Mouse (Mus musculus) macrophage (primary cell): ENCODE data around the gene Polh. TPM values are rescaled to one million over a fixed set of nuclear protein-coding genes. Genes with fewer than 3 reads are reported as not detected.

Source experiments
- H3K27ac ChIP-seq: fragments of 350-480 bp; formaldehyde crosslinking; 2 replicates; pipeline ENCODE4 v1.9.0; 2021
- H3K36me3 ChIP-seq: fragments of 350-480 bp; formaldehyde crosslinking; 2 replicates; pipeline ENCODE4 v1.9.0; 2021; ENCODE audit errors: inconsistent target
- H3K4me3 ChIP-seq: fragments of 350-480 bp; formaldehyde crosslinking; 2 replicates; pipeline ENCODE4 v1.9.0; 2021; ENCODE audit errors: inconsistent target
- H3K79me2 ChIP-seq: fragments of 350-480 bp; formaldehyde crosslinking; 2 replicates; pipeline ENCODE4 v1.9.0; 2021; ENCODE audit errors: inconsistent target
- WGBS: methylation state at CpG from one replicate; pipeline ENCODE4 v1.1.7; 2026; ENCODE audit warnings: inconsistent platforms; ENCODE audit not compliant: missing documents; 5-methylcytosine and 5-hydroxymethylcytosine counted together
- polyA plus RNA-seq: library from polyadenylated mRNA; stranded (reverse); fragments of 250-400 nt; gene quantifications from 3 replicates; pipeline ENCODE4 v1.2.4, GENCODE M21; 2018; ENCODE audit warnings: inconsistent platforms

Gene Polh
- polyA plus RNA-seq, 1 experiment from 2014 or later: 5.2 TPM

DNA sequence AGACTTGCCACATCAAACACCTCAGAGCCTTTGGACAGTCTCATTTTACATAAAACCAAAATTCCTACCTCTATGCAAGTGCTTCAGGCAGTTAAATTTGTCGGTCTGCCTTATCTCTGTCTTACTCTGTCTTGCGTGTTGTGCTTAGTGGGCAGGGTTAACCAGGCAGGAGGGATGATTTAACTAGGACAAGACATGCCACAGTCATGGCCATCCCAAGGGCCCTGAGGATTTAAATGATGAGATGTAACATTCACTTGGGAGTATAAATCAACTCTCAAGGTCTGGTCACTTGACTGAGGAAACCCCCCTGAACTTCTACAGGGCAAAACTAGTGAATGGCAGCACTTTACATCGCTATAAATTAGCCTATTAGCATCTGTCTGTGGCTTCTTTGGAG is 19.2 kb upstream of the Polh start:
- H3K27ac ChIP-seq: no peak overlapping the region
- 94% methylated on average over 3 of the region's 3 CpGs for WGBS
- no peak overlapping the region for H3K4me3 ChIP-seq
- H3K79me2 ChIP-seq: no peaks in the 10 kb centered on the region
- H3K36me3 ChIP-seq: peaks cover 84% of the 10 kb centered on the region

DNA sequence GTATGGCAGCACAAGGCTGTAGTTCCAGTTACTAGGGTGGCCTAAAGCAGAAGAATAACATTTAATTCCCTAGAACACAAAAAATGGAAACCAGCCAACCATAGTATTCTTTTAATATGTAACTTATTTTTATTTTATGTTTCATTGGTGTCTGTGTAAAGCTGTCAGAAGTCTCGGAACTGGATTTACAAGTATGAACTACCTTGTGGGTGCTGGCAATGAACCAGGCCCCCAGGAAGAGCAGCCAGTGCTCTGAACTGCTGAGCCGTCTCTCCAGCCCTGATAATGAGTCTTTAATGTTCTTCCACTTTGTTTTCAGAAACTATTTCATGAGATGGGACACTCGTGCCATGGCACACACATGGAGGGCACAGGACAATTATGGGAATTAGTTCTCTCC is 8.1 kb upstream of the Polh start:
- Histone ChIP-seq H3K27ac (no peak overlapping the region), H3K4me3 (no peak overlapping the region), H3K36me3 (peaks cover 74% of the 10 kb centered on the region), H3K79me2 (no peaks in the 10 kb centered on the region)
- WGBS: 94% methylated on average over 3 of the region's 3 CpGs

GRCm38 (mm10) chr17:46206676-46207075 is 4.2 kb upstream of the Polh start:
- H3K79me2 ChIP-seq: peaks cover 34% of the 10 kb centered on the region
- no peak overlapping the region for H3K4me3 ChIP-seq
- no peak overlapping the region for H3K27ac ChIP-seq
- H3K36me3 ChIP-seq: peaks cover 47% of the 10 kb centered on the region

GRCm38 (mm10) chr17:46203078-46203477 is 633 bp upstream of the Polh start:
- peaks cover 19% of the 10 kb centered on the region; the same call in 1 of the 2 replicates for H3K36me3 ChIP-seq

GRCm38 (mm10) chr17:46201151-46201550 is 1.3 kb downstream of the Polh start:
- no peaks in the 10 kb centered on the region for H3K36me3 ChIP-seq
- H3K79me2 ChIP-seq: peaks cover 69% of the 10 kb centered on the region
- peak overlapping the region; percentile 100 for H3K4me3 ChIP-seq
- 81% methylated on average over 6 of the region's 6 CpGs for WGBS
- H3K27ac ChIP-seq: no peak overlapping the region

More at GRCm38 (mm10) chr17:46203078-46203477, 633 bp upstream of the Polh start:
- Histone ChIP-seq H3K27ac (peak overlapping the region; percentile 63), H3K79me2 (peaks cover 69% of the 10 kb centered on the region), H3K4me3 (peak overlapping the region; percentile 100)
- 2% methylated on average over 20 of the region's 20 CpGs for WGBS

GRCm38 (mm10) chr17:46188829-46189228 is 13.6 kb downstream of the Polh start:
- H3K36me3 ChIP-seq: peaks cover 13% of the 10 kb centered on the region; the same call in 1 of the 2 replicates
- H3K4me3 ChIP-seq: no peak overlapping the region
- no peak overlapping the region for H3K27ac ChIP-seq
- WGBS: 100% methylated on average over 2 of the region's 2 CpGs
- no peaks in the 10 kb centered on the region; the same call in 1 of the 2 replicates for H3K79me2 ChIP-seq

DNA sequence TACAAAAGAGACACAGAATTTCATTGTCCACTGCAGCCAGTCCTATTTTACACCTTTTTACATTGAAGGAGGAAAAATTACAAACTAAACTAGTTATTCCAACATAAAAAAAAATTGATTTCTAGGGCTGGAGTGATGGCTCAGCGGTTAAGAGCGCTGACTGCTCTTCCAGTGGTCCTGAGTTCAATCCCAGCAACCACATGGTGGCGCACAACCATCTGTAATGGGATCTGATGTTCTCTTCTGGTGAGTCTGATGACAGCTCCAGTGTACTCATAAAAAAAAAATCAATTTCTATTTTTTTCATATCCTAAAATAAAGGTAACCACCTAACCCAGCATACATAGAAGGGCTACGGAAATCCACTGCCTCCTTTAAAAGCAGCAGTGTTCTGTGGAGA is 20.2 kb downstream of the Polh start:
- 90% methylated on average over 4 of the region's 4 CpGs for WGBS
- H3K4me3 ChIP-seq: no peak overlapping the region
- no peaks in the 10 kb centered on the region for H3K79me2 ChIP-seq
- no peak overlapping the region for H3K27ac ChIP-seq
- peaks cover 9% of the 10 kb centered on the region; the same call in 1 of the 2 replicates for H3K36me3 ChIP-seq

- Histone ChIP-seq H3K27ac (no peak overlapping the region), H3K79me2 (no peaks in the 10 kb centered on the region), H3K4me3 (no peak overlapping the region), H3K36me3 (peaks cover 45% of the 10 kb centered on the region)
- 92% methylated on average over 3 of the region's 3 CpGs for WGBS
Observed at GRCm38 (mm10) chr17:46170538-46170937, 31.9 kb downstream of the Polh start.

- Histone ChIP-seq H3K36me3 (peaks cover 58% of the 10 kb centered on the region), H3K27ac (no peak overlapping the region), H3K4me3 (no peak overlapping the region), H3K79me2 (peaks cover 11% of the 10 kb centered on the region)
- WGBS: 88% methylated on average over 5 of the region's 5 CpGs
Observed at GRCm38 (mm10) chr17:46168768-46169167, 33.7 kb downstream of the Polh start.

- no peak overlapping the region for H3K27ac ChIP-seq
- 56% methylated on average over 5 of the region's 5 CpGs for WGBS
- H3K4me3 ChIP-seq: no peak overlapping the region
- H3K36me3 ChIP-seq: peaks cover 58% of the 10 kb centered on the region
- peaks cover 15% of the 10 kb centered on the region for H3K79me2 ChIP-seq
Observed at GRCm38 (mm10) chr17:46168318-46168717, 34.1 kb downstream of the Polh start.

- Histone ChIP-seq H3K4me3 (no peak overlapping the region), H3K36me3 (peaks cover 58% of the 10 kb centered on the region), H3K27ac (no peak overlapping the region), H3K79me2 (peaks cover 26% of the 10 kb centered on the region)
- 90% methylated on average over 11 of the region's 11 CpGs for WGBS
Observed at GRCm38 (mm10) chr17:46167014-46167413, 35.4 kb downstream of the Polh start.

DNA sequence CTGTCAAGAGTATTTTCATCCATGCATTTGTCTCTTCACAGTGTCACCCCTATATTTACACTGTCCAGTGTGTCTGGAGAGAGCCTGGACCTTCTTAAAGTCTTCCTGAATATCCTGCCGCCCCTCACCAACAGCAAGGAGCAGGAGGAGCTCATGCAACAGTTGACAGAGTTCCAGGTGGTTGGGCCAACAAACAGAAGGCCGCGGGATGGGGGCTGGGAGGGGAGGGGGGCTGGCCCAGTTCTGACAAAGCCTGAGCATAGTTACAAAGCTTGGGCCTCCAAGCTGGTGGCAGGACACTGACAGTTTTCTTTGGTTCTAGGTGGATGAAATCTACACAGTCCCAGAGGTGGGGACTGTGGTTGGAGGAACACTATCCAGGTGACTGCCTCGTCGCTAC is 36.2 kb downstream of the Polh start:
- WGBS: 90% methylated on average over 5 of the region's 5 CpGs
- Histone ChIP-seq H3K27ac (no peak overlapping the region), H3K36me3 (peaks cover 58% of the 10 kb centered on the region), H3K79me2 (peaks cover 33% of the 10 kb centered on the region), H3K4me3 (no peak overlapping the region)

DNA sequence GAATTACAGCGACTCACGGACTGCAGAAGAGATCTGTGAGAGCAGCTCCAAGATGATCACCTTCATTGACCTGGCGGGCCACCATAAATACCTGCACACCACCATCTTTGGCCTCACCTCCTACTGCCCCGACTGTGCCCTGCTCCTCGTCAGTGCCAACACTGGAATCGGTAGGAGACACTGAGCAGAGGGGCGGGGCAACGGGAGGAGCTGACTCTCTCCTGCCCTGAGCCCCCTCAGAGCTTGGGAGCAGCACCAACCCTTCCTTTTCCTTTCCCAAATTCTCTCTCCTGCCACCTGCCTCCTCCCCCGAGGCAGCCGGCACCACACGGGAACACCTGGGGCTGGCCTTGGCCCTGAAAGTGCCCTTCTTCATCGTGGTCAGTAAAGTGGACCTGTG is 37.0 kb downstream of the Polh start:
- Histone ChIP-seq H3K27ac (no peak overlapping the region), H3K79me2 (peaks cover 36% of the 10 kb centered on the region), H3K36me3 (peaks cover 58% of the 10 kb centered on the region), H3K4me3 (no peak overlapping the region)
- WGBS: 93% methylated on average over 11 of the region's 12 CpGs

- Histone ChIP-seq H3K36me3 (peaks cover 55% of the 10 kb centered on the region), H3K27ac (no peak overlapping the region), H3K4me3 (no peak overlapping the region), H3K79me2 (peaks cover 36% of the 10 kb centered on the region)
- 97% methylated on average over 10 of the region's 10 CpGs for WGBS
Observed at GRCm38 (mm10) chr17:46164791-46165190, 37.7 kb downstream of the Polh start.

- no peak overlapping the region for H3K4me3 ChIP-seq
- no peak overlapping the region for H3K27ac ChIP-seq
- 97% methylated on average over 8 of the region's 8 CpGs for WGBS
Observed at GRCm38 (mm10) chr17:46164301-46164700, 38.1 kb downstream of the Polh start.

GRCm38 (mm10) chr17:46162951-46163421 is 39.5 kb downstream of the Polh start:
- peak overlapping the region; percentile 98 for H3K4me3 ChIP-seq
- WGBS: 5% methylated on average over 9 of the region's 9 CpGs
- H3K79me2 ChIP-seq: peaks cover 36% of the 10 kb centered on the region
- H3K36me3 ChIP-seq: peaks cover 37% of the 10 kb centered on the region
- H3K27ac ChIP-seq: peak overlapping the region; percentile 80

More at GRCm38 (mm10) chr17:46164301-46164700, 38.1 kb downstream of the Polh start:
- H3K36me3 ChIP-seq: peaks cover 50% of the 10 kb centered on the region
- H3K79me2 ChIP-seq: peaks cover 36% of the 10 kb centered on the region
